Mouse (Mus musculus): ENCODE measurements around the gene Taok1. TPM values are rescaled to one million over a fixed set of nuclear protein-coding genes. Genes with fewer than 3 reads are reported as not detected.
A peak's percentile ranks its signal among the peaks of the same experiment; 100 is the strongest.
"Not testable (repeated sequence)": the region's sequence is repeated elsewhere in the genome, so short reads cannot be mapped to it uniquely, and the experiment has no call there.

Gene Taok1
- polyA plus RNA-seq, 1 experiment from 2014 or later, result 3.6 TPM

DNA sequence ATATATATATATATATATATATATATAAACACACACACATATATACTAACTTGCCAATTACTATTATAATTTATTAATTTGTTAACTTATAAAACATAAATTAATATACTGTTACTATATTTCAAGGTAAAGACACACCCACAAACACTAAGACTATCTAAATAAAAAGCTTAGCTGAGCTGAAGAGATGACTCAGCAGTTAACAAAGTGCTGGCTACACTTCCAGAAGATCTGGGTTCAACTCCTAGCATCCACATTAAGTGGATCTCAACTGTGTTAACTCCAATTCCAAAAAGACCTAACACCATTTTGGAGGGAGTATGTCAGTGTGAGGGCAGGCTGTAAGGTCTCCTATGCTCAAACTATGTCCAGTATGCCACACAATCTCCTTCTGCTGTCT, 10.3 kb downstream of the Taok1 start:
- Histone ChIP-seq H3K36me3 (ENCODE audit: control insufficient read depth, insufficient read depth) (no peaks in the 10 kb centered on the region), H3K27ac (ENCODE audit: low read length) (no peak overlapping the region), H3K4me1 (ENCODE audit: control insufficient read depth, low read depth, low read length) (peaks cover 4% of the 10 kb centered on the region)

DNA sequence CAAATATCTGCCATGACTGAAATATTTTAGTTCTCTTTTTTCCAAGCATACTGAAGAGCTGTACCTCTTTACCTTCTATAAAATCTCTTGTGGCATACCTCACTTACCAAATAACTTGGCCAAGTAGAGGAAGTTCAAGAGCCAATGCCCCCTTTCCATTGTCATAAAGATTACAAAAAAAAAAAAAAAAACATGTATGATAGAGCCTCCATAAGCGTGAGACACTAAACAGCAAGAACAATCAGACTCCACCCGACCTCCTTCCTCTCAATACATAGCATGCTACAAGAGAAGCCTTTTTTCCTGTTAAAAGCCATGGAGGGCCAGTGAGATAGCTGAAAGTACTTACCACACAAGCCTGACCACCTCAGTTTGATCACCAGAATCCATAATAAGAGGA, 16.2 kb downstream of the Taok1 start:
- no peak overlapping the region for H3K4me3 ChIP-seq (ENCODE audit: low read depth, low read length)
- no peaks in the 10 kb centered on the region for H3K36me3 ChIP-seq (ENCODE audit: control insufficient read depth, insufficient read depth)
- peaks cover 4% of the 10 kb centered on the region; the same call in 1 of the 2 replicates for H3K4me1 ChIP-seq (ENCODE audit: control insufficient read depth, low read depth, low read length)
- H3K27ac ChIP-seq (ENCODE audit: low read length), result no peak overlapping the region
- no peak overlapping the region for H3K9ac ChIP-seq (ENCODE audit: low read depth, low read length)
- H3K9me3 ChIP-seq (replicated peaks; ENCODE audit: control insufficient read depth, low read length), result no peaks in the 10 kb centered on the region
- 57% methylated on average over 2 of the region's 2 CpGs for WGBS (ENCODE audit: insufficient replicate concordance)
- H3K4me2 ChIP-seq (ENCODE audit: low read depth, low read length), result no peak overlapping the region
- no peaks in the 10 kb centered on the region for H3K27me3 ChIP-seq (ENCODE audit: control insufficient read depth, insufficient read depth, low read depth, low read length)
- ATAC-seq (ENCODE audit: low read depth), result no peak

More for the DNA sequence above, 10.3 kb downstream of the Taok1 start:
- no peaks in the 10 kb centered on the region for H3K9me3 ChIP-seq (replicated peaks; ENCODE audit: control insufficient read depth, low read length)
- no peak overlapping the region for H3K4me2 ChIP-seq (ENCODE audit: low read depth, low read length)
- no peak overlapping the region for H3K9ac ChIP-seq (ENCODE audit: low read depth, low read length)
- ATAC-seq (ENCODE audit: low read depth), result 0 out of 2 replicates have a peak, but pooled peaks have one; percentile 45
- no peak overlapping the region for H3K4me3 ChIP-seq (ENCODE audit: low read depth, low read length)
- H3K27me3 ChIP-seq (ENCODE audit: control insufficient read depth, insufficient read depth, low read depth, low read length), result no peaks in the 10 kb centered on the region

DNA sequence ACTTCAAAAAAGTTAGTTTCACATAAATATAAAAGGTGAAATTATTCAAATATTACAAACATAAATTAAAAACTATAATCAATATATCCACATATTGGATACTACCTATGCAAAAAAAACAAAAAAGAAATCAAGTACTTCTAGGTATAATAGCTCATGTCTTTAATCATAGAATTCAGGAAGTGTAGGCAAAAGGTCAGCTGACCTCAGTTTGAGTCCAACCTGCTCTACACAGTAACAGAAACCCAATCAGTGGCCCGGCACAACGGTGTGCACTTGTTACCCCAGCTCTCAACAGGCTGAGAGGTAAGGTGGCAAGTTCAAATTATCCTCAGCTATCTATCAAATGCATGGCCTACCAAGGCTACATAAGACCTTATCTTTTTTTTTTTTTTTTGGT, 16.8 kb downstream of the Taok1 start:
- H3K27ac ChIP-seq (ENCODE audit: low read length), result no peak overlapping the region
- 94% methylated on average over 2 of the region's 2 CpGs for WGBS (ENCODE audit: insufficient replicate concordance)
- peaks cover 4% of the 10 kb centered on the region; the same call in 1 of the 2 replicates for H3K4me1 ChIP-seq (ENCODE audit: control insufficient read depth, low read depth, low read length)
- H3K9me3 ChIP-seq (replicated peaks; ENCODE audit: control insufficient read depth, low read length), result no peaks in the 10 kb centered on the region
- H3K4me3 ChIP-seq (ENCODE audit: low read depth, low read length), result no peak overlapping the region
- H3K36me3 ChIP-seq (ENCODE audit: control insufficient read depth, insufficient read depth), result no peaks in the 10 kb centered on the region
- ATAC-seq (ENCODE audit: low read depth), result no peak
- no peak overlapping the region for H3K9ac ChIP-seq (ENCODE audit: low read depth, low read length)
- no peaks in the 10 kb centered on the region for H3K27me3 ChIP-seq (ENCODE audit: control insufficient read depth, insufficient read depth, low read depth, low read length)
- no peak overlapping the region for H3K4me2 ChIP-seq (ENCODE audit: low read depth, low read length)

DNA sequence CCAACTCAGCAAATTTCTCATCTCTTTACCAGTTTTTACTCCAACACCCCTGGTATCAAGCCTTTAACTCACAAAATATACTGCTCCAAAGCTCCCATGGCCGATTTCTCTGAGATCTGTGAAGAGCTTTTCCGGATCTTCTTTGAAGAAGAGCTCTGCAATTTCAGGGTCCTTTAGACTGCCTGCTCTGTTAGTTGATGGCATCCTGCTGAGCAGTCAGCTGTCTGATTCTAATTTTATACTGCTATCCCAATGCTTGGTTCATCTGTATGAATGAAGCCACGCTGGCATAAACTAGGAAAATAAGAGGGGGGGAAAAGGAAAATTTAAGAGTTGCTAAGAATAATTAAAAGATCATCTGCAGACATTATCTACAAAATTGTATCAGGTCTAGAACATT, 22.4 kb downstream of the Taok1 start:
- ATAC-seq (ENCODE audit: low read depth), result no peak
- Histone ChIP-seq H3K4me3 (ENCODE audit: low read depth, low read length) (no peak overlapping the region), H3K9ac (ENCODE audit: low read depth, low read length) (no peak overlapping the region), H3K9me3 (replicated peaks; ENCODE audit: control insufficient read depth, low read length) (no peaks in the 10 kb centered on the region), H3K4me2 (ENCODE audit: low read depth, low read length) (no peak overlapping the region), H3K36me3 (ENCODE audit: control insufficient read depth, insufficient read depth) (peaks cover 15% of the 10 kb centered on the region), H3K4me1 (ENCODE audit: control insufficient read depth, low read depth, low read length) (peaks cover 4% of the 10 kb centered on the region; the same call in 1 of the 2 replicates), H3K27me3 (ENCODE audit: control insufficient read depth, insufficient read depth, low read depth, low read length) (no peaks in the 10 kb centered on the region), H3K27ac (ENCODE audit: low read length) (no peak overlapping the region)
- 87% methylated on average over 3 of the region's 3 CpGs for WGBS (ENCODE audit: insufficient replicate concordance)

DNA sequence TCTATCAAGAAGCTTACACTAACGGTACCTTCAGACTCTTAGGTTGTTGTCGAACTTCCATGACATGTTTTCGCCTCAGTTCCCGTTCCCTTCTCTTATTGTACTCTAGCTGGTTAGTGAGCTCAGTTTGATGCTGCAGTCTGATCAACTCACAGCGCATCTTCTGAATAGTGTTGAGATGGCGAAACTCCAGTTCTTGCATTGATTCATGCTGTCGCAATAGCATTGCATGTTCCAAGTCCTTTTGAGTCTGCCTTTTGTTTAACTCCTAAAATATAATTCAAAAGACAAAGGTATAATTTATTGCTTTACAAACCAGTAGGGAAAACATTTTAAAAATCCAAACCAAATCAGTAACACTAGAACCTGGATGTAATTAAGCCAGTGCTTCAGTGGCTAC, 62.4 kb downstream of the Taok1 start:
- Histone ChIP-seq H3K4me3 (ENCODE audit: low read depth, low read length) (no peak overlapping the region), H3K4me2 (ENCODE audit: low read depth, low read length) (no peak overlapping the region), H3K27me3 (ENCODE audit: control insufficient read depth, insufficient read depth, low read depth, low read length) (no peaks in the 10 kb centered on the region), H3K27ac (ENCODE audit: low read length) (no peak overlapping the region), H3K4me1 (ENCODE audit: control insufficient read depth, low read depth, low read length) (no peaks in the 10 kb centered on the region), H3K9ac (ENCODE audit: low read depth, low read length) (no peak overlapping the region), H3K9me3 (replicated peaks; ENCODE audit: control insufficient read depth, low read length) (no peaks in the 10 kb centered on the region), H3K36me3 (ENCODE audit: control insufficient read depth, insufficient read depth) (peaks cover 31% of the 10 kb centered on the region)
- no peak for ATAC-seq (ENCODE audit: low read depth)
- WGBS (ENCODE audit: insufficient replicate concordance), result 90% methylated on average over 7 of the region's 7 CpGs

DNA sequence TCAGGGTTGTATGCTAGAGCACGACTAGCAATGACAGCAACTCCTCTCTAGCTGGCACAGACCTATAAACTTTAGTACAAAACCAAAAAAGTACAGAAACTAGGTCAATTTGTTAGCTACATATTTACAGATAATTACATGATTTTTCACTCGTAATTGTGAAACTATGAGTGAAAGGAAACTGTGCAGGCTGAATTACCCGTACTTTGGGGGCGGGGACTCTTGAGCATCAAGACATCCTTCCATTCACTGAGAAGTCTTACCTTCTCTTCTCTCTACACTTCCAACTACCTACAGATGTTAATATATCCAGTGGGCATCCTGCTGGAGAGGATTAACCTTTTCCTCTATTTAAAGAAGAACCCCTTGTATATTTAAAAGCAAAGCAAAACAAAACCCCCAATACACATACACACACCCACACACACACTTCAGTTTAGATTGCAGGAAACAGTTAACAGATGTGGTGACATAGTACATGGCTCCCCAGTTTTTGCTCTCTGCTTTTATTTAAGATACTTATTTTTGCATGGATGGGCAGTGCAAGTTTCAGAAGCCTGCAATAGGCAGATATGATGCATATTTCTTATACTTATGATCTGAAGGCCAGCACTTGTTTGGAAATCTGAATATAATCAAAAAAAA, 75.3 kb downstream of the Taok1 start:
- no peaks in the 10 kb centered on the region for H3K9me3 ChIP-seq (replicated peaks; ENCODE audit: control insufficient read depth, low read length)
- WGBS (ENCODE audit: insufficient replicate concordance), result 76% methylated on average over 4 of the region's 4 CpGs
- no peaks in the 10 kb centered on the region for H3K27me3 ChIP-seq (ENCODE audit: control insufficient read depth, insufficient read depth, low read depth, low read length)
- no peaks in the 10 kb centered on the region for H3K4me1 ChIP-seq (ENCODE audit: control insufficient read depth, low read depth, low read length)
- H3K27ac ChIP-seq (ENCODE audit: low read length), result no peak overlapping the region
- H3K4me3 ChIP-seq (ENCODE audit: low read depth, low read length), result no peak overlapping the region
- H3K9ac ChIP-seq (ENCODE audit: low read depth, low read length), result no peak overlapping the region
- peaks cover 6% of the 10 kb centered on the region; the same call in 1 of the 2 replicates for H3K36me3 ChIP-seq (ENCODE audit: control insufficient read depth, insufficient read depth)
- ATAC-seq (ENCODE audit: low read depth), result no peak
- no peak overlapping the region for H3K4me2 ChIP-seq (ENCODE audit: low read depth, low read length)

DNA sequence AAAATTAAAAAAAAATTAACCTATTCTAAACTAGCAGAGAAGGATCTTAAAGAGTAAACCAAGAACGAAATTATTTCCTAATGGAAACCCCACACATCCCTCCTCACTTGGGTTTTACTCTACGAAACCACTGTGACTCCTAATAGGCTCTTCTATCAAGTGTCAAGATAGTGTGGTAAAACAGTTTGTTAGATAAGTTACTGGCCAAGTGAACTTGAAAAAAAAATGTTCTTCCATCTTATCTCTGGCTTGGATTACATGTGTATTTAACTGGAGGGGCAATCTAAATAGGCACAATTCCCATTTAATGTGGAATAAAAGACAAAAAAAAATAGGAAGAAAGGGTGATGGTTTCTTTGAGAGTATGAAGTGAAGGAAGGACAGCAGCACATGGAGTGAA, 76.8 kb downstream of the Taok1 start:
- Histone ChIP-seq H3K36me3 (ENCODE audit: control insufficient read depth, insufficient read depth) (no peaks in the 10 kb centered on the region), H3K4me2 (ENCODE audit: low read depth, low read length) (no peak overlapping the region), H3K27me3 (ENCODE audit: control insufficient read depth, insufficient read depth, low read depth, low read length) (no peaks in the 10 kb centered on the region), H3K9ac (ENCODE audit: low read depth, low read length) (no peak overlapping the region), H3K4me3 (ENCODE audit: low read depth, low read length) (no peak overlapping the region), H3K9me3 (replicated peaks; ENCODE audit: control insufficient read depth, low read length) (no peaks in the 10 kb centered on the region), H3K27ac (ENCODE audit: low read length) (no peak overlapping the region), H3K4me1 (ENCODE audit: control insufficient read depth, low read depth, low read length) (no peaks in the 10 kb centered on the region)
- no peak for ATAC-seq (ENCODE audit: low read depth)
- 43% methylated on average over 2 of the region's 2 CpGs for WGBS (ENCODE audit: insufficient replicate concordance)

DNA sequence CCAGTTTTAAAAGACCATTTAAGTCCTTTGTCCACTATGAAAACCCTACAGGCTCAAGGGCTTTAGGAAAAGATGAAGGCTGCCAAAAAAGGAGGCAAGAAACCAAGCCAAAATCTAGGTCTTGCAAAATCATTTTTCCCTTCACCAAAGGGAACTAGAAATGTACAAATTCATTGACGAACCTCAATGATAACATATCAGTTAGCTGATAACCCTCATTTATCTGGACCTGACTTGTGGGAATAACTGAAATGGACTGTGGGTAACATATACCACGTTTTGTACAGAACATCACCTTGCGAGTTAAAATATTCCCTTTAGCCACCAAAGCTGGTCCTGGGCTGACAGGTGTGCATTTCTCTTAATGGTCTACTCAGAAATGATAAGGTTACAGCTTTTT, 78.0 kb downstream of the Taok1 start:
- no peaks in the 10 kb centered on the region for H3K9me3 ChIP-seq (replicated peaks; ENCODE audit: control insufficient read depth, low read length)
- no peak overlapping the region for H3K9ac ChIP-seq (ENCODE audit: low read depth, low read length)
- no peaks in the 10 kb centered on the region for H3K36me3 ChIP-seq (ENCODE audit: control insufficient read depth, insufficient read depth)
- no peaks in the 10 kb centered on the region for H3K4me1 ChIP-seq (ENCODE audit: control insufficient read depth, low read depth, low read length)
- no peak overlapping the region for H3K27ac ChIP-seq (ENCODE audit: low read length)
- 48% methylated on average over 3 of the region's 3 CpGs for WGBS (ENCODE audit: insufficient replicate concordance)
- no peaks in the 10 kb centered on the region for H3K27me3 ChIP-seq (ENCODE audit: control insufficient read depth, insufficient read depth, low read depth, low read length)
- H3K4me3 ChIP-seq (ENCODE audit: low read depth, low read length), result no peak overlapping the region
- no peak overlapping the region for H3K4me2 ChIP-seq (ENCODE audit: low read depth, low read length)
- ATAC-seq (ENCODE audit: low read depth), result no peak

DNA sequence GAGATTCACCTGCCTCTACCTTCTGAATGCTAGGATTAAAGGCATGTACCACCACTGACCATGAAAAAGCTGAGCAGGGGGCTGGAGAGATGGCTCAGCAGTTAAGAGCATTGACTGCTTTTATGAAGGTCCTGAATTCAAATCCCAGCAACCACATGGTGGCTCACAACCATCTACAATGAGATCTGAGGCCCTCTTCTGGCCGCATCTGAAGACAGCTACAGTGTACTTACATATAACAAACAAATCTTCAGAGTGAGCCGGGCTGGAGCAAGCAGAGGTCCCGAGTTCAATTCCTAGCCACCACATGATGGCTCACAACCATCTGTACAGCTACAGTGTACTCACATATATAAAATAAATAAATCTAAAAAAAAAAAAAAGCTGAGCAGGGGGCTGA, 79.2 kb downstream of the Taok1 start:
- H3K9ac ChIP-seq (ENCODE audit: low read depth, low read length); H3K4me3 ChIP-seq (ENCODE audit: low read depth, low read length); H3K27ac ChIP-seq (ENCODE audit: low read length); H3K36me3 ChIP-seq (ENCODE audit: control insufficient read depth, insufficient read depth); H3K27me3 ChIP-seq (ENCODE audit: control insufficient read depth, insufficient read depth, low read depth, low read length); ATAC-seq (ENCODE audit: low read depth); H3K9me3 ChIP-seq (replicated peaks; ENCODE audit: control insufficient read depth, low read length); H3K4me1 ChIP-seq (ENCODE audit: control insufficient read depth, low read depth, low read length); H3K4me2 ChIP-seq (ENCODE audit: low read depth, low read length): not testable (repeated sequence)
- 61% methylated on average over 3 of the region's 3 CpGs for WGBS (ENCODE audit: insufficient replicate concordance)
